Mouse (Mus musculus) limb, embryonic 12.5 days (tissue): ENCODE results near the gene Aldh2. TPM values are rescaled to one million over a fixed set of nuclear protein-coding genes. Genes with fewer than 3 reads are reported as not detected.
A peak's percentile ranks its signal among the peaks of the same experiment; 100 is the strongest.

Experiments
- ATAC-seq: fragments of 200-750 bp; cut with Nextera tagmentation; 2 replicates; pipeline ENCODE4 v1.8.0; 2017; ENCODE audit warnings: low read depth, moderate TSS enrichment; ENCODE audit not compliant: insufficient number of reproducible peaks, insufficient read depth, low FRiP score, low TSS enrichment
- H3K27ac ChIP-seq: fragments of 300-500 bp; sonication (generic); 2 replicates; pipeline ENCODE4 v1.5.1; 2016; ENCODE audit warnings: mild to moderate bottlenecking, moderate library complexity
- H3K27me3 ChIP-seq: fragments of 300-500 bp; sonication (generic); 2 replicates; pipeline ENCODE4 v1.6.1; 2016; ENCODE audit warnings: mild to moderate bottlenecking, moderate library complexity
- H3K36me3 ChIP-seq: fragments of 300-500 bp; sonication (generic); 2 replicates; pipeline ENCODE4 v1.6.1; 2016; ENCODE audit warnings: mild to moderate bottlenecking, moderate library complexity
- H3K4me1 ChIP-seq: fragments of 300-500 bp; sonication (generic); replicated peaks from 2 replicates; pipeline ENCODE4 v1.6.1; 2016
- H3K4me2 ChIP-seq: fragments of 300-500 bp; sonication (generic); 2 replicates; pipeline ENCODE4 v1.6.1; 2016; ENCODE audit warnings: mild to moderate bottlenecking, moderate library complexity
- H3K4me3 ChIP-seq: fragments of 300-500 bp; sonication (generic); replicated peaks from 2 replicates; pipeline ENCODE4 v1.5.1; 2016; ENCODE audit warnings: mild to moderate bottlenecking
- H3K9ac ChIP-seq: fragments of 300-500 bp; sonication (generic); replicated peaks from 2 replicates; pipeline ENCODE4 v1.6.1; 2016; ENCODE audit warnings: mild to moderate bottlenecking, moderate library complexity
- H3K9me3 ChIP-seq: fragments of 300-500 bp; sonication (generic); 2 replicates; pipeline ENCODE4 v1.6.1; 2016; ENCODE audit warnings: mild to moderate bottlenecking, moderate library complexity
- WGBS: fragments of 180-500 bp; shearing (Covaris S2); methylation state at CpG from one replicate; pipeline ENCODE4 v1.1.7; 2016; 5-methylcytosine and 5-hydroxymethylcytosine counted together
- polyA plus RNA-seq: library from polyadenylated mRNA; unstranded; fragments of >200 nt; fragmentation: Nextera tagmentation; extraction: Ambion mirVana; gene quantifications from 2 replicates; pipeline ENCODE4 v1.2.1, GENCODE M21; 2016

Gene Aldh2
- polyA plus RNA-seq, 1 experiment from 2014 or later, result 264 TPM

- Histone ChIP-seq H3K36me3 (peaks cover 93% of the 10 kb centered on the region), H3K9ac (no peak overlapping the region), H3K4me2 (no peak overlapping the region), H3K4me1 (no peaks in the 10 kb centered on the region), H3K4me3 (no peak overlapping the region), H3K9me3 (no peaks in the 10 kb centered on the region), H3K27ac (no peak overlapping the region), H3K27me3 (no peaks in the 10 kb centered on the region)
- no peak for ATAC-seq
- 85% methylated on average over 11 of the region's 11 CpGs for WGBS
These were observed 16.6 kb downstream of the Aldh2 start for GRCm38 (mm10) chr5:121576927-121577488.

GRCm38 (mm10) chr5:121575867-121576266, 17.8 kb downstream of the Aldh2 start:
- no peaks in the 10 kb centered on the region for H3K4me1 ChIP-seq
- H3K9me3 ChIP-seq, result no peaks in the 10 kb centered on the region
- H3K4me2 ChIP-seq, result no peak overlapping the region
- H3K9ac ChIP-seq, result no peak overlapping the region
- no peak overlapping the region for H3K27ac ChIP-seq
- no peak overlapping the region for H3K4me3 ChIP-seq
- 94% methylated on average over 11 of the region's 11 CpGs for WGBS
- no peaks in the 10 kb centered on the region for H3K27me3 ChIP-seq
- peaks cover 99% of the 10 kb centered on the region for H3K36me3 ChIP-seq
- ATAC-seq, result no peak

GRCm38 (mm10) chr5:121574145-121574544, 19.5 kb downstream of the Aldh2 start:
- ATAC-seq, result no peak
- no peak overlapping the region for H3K9ac ChIP-seq
- no peak overlapping the region for H3K4me2 ChIP-seq
- H3K9me3 ChIP-seq, result no peaks in the 10 kb centered on the region
- WGBS, result 94% methylated on average over 13 of the region's 13 CpGs
- H3K27me3 ChIP-seq, result no peaks in the 10 kb centered on the region
- H3K36me3 ChIP-seq, result peaks cover 99% of the 10 kb centered on the region
- no peak overlapping the region for H3K27ac ChIP-seq
- H3K4me3 ChIP-seq, result no peak overlapping the region
- no peaks in the 10 kb centered on the region for H3K4me1 ChIP-seq

GRCm38 (mm10) chr5:121570787-121571186, 22.8 kb downstream of the Aldh2 start:
- ATAC-seq, result no peak
- Histone ChIP-seq H3K4me1 (no peaks in the 10 kb centered on the region), H3K9me3 (no peaks in the 10 kb centered on the region), H3K9ac (no peak overlapping the region), H3K4me3 (no peak overlapping the region), H3K4me2 (no peak overlapping the region), H3K27me3 (no peaks in the 10 kb centered on the region), H3K27ac (no peak overlapping the region), H3K36me3 (peaks cover 86% of the 10 kb centered on the region)
- WGBS, result 77% methylated on average over 1 of the region's 1 CpGs

- 74% methylated on average over 9 of the region's 9 CpGs for WGBS
- no peaks in the 10 kb centered on the region for H3K4me1 ChIP-seq
- H3K4me2 ChIP-seq, result no peak overlapping the region
- H3K9me3 ChIP-seq, result no peaks in the 10 kb centered on the region
- H3K27me3 ChIP-seq, result no peaks in the 10 kb centered on the region
- H3K27ac ChIP-seq, result no peak overlapping the region
- H3K4me3 ChIP-seq, result no peak overlapping the region
- H3K9ac ChIP-seq, result no peak overlapping the region
- ATAC-seq, result no peak
- peaks cover 77% of the 10 kb centered on the region for H3K36me3 ChIP-seq
These were observed 23.7 kb downstream of the Aldh2 start for GRCm38 (mm10) chr5:121569881-121570420.

GRCm38 (mm10) chr5:121566035-121566681, 27.5 kb downstream of the Aldh2 start:
- Histone ChIP-seq H3K9ac (no peak overlapping the region), H3K4me3 (no peak overlapping the region)

GRCm38 (mm10) chr5:121564468-121564895, 29.1 kb downstream of the Aldh2 start:
- H3K9ac ChIP-seq, result peak overlapping the region; percentile 35; the same call in 1 of the 2 replicates
- H3K27ac ChIP-seq, result no peak overlapping the region
- peak overlapping the region; percentile 18 for H3K4me3 ChIP-seq

More at GRCm38 (mm10) chr5:121566035-121566681, 27.5 kb downstream of the Aldh2 start:
- Histone ChIP-seq H3K27ac (no peak overlapping the region), H3K9me3 (no peaks in the 10 kb centered on the region), H3K27me3 (no peaks in the 10 kb centered on the region), H3K4me2 (no peak overlapping the region), H3K36me3 (peaks cover 39% of the 10 kb centered on the region), H3K4me1 (no peaks in the 10 kb centered on the region; the same call in 1 of the 2 replicates)
- WGBS, result 92% methylated on average over 16 of the region's 16 CpGs
- ATAC-seq, result no peak

GRCm38 (mm10) chr5:121562436-121562835, 31.2 kb downstream of the Aldh2 start:
- no peak overlapping the region for H3K27ac ChIP-seq
- H3K9ac ChIP-seq, result no peak overlapping the region
- no peak overlapping the region for H3K4me2 ChIP-seq
- H3K4me1 ChIP-seq, result no peaks in the 10 kb centered on the region; the same call in 1 of the 2 replicates
- H3K4me3 ChIP-seq, result no peak overlapping the region
- H3K9me3 ChIP-seq, result no peaks in the 10 kb centered on the region
- no peaks in the 10 kb centered on the region for H3K27me3 ChIP-seq
- 91% methylated on average over 3 of the region's 3 CpGs for WGBS
- H3K36me3 ChIP-seq, result peaks cover 5% of the 10 kb centered on the region
- ATAC-seq, result no peak

More at GRCm38 (mm10) chr5:121564468-121564895, 29.1 kb downstream of the Aldh2 start:
- WGBS, result 12% methylated on average over 11 of the region's 11 CpGs
- ATAC-seq, result no peak; the same call in 1 of the 2 replicates
- Histone ChIP-seq H3K36me3 (peaks cover 23% of the 10 kb centered on the region), H3K4me1 (no peaks in the 10 kb centered on the region; the same call in 1 of the 2 replicates), H3K4me2 (peak overlapping the region; percentile 44), H3K9me3 (no peaks in the 10 kb centered on the region), H3K27me3 (no peaks in the 10 kb centered on the region)

GRCm38 (mm10) chr5:121549196-121549595, 44.4 kb downstream of the Aldh2 start:
- Histone ChIP-seq H3K27me3 (no peaks in the 10 kb centered on the region), H3K4me3 (no peak overlapping the region), H3K27ac (no peak overlapping the region), H3K4me2 (no peak overlapping the region), H3K9me3 (0 out of 2 replicates have a peak, but pooled peaks cover 4% of the 10 kb centered on the region), H3K36me3 (no peaks in the 10 kb centered on the region), H3K9ac (no peak overlapping the region), H3K4me1 (peaks cover 10% of the 10 kb centered on the region)
- WGBS, result 85% methylated on average over 7 of the region's 7 CpGs
- no peak for ATAC-seq

- Histone ChIP-seq H3K9ac (no peak overlapping the region), H3K4me2 (no peak overlapping the region), H3K27ac (no peak overlapping the region), H3K36me3 (no peaks in the 10 kb centered on the region), H3K9me3 (0 out of 2 replicates have a peak, but pooled peaks cover 4% of the 10 kb centered on the region), H3K27me3 (no peaks in the 10 kb centered on the region), H3K4me3 (no peak overlapping the region), H3K4me1 (peaks cover 16% of the 10 kb centered on the region)
- ATAC-seq, result no peak
- 90% methylated on average over 3 of the region's 3 CpGs for WGBS
These were observed 46.5 kb downstream of the Aldh2 start for GRCm38 (mm10) chr5:121547084-121547483.

- H3K36me3 ChIP-seq, result no peaks in the 10 kb centered on the region
- H3K4me3 ChIP-seq, result peak overlapping the region; percentile 100
- peak overlapping the region; percentile 93 for H3K4me2 ChIP-seq
- ATAC-seq, result no peak
- peak overlapping the region; percentile 97 for H3K9ac ChIP-seq
- 38% methylated on average over 6 of the region's 6 CpGs for WGBS
- 0 out of 2 replicates have a peak, but pooled peaks cover 4% of the 10 kb centered on the region for H3K9me3 ChIP-seq
- H3K27me3 ChIP-seq, result no peaks in the 10 kb centered on the region
- peaks cover 16% of the 10 kb centered on the region for H3K4me1 ChIP-seq
- H3K27ac ChIP-seq, result peak overlapping the region; percentile 96; the same call in 1 of the 2 replicates
These were observed 47.1 kb downstream of the Aldh2 start for GRCm38 (mm10) chr5:121546530-121546895.
